In genomic region chr6:86402681-86403607, GRCm38 (mm10) we compare ENCODE assay signal across 8 mouse cellular contexts. TPM values are rescaled to one million over a fixed set of nuclear protein-coding genes. Genes with fewer than 3 reads are reported as not detected.
DNase-seq lines count a peak whose midpoint lies in the region; ATAC-seq and TF ChIP-seq lines count a peak whose summit lies in the region.

No protein-coding gene starts in this region.

- H3K27me3 ChIP-seq in C2C12 (ENCODE audit: control insufficient read depth, insufficient read depth, insufficient read length) = no peaks in the 10 kb centered on the region
- no peaks in the 10 kb centered on the region for H3K27me3 ChIP-seq in forebrain, embryonic 15.5 days
- no peaks in the 10 kb centered on the region for H3K27me3 ChIP-seq in liver, embryonic 13.5 days

- peak overlapping the region; percentile 99 for H3K27ac ChIP-seq in forebrain, embryonic 15.5 days (replicated peaks)
- no peak overlapping the region; the same call in 1 of the 2 replicates for H3K27ac ChIP-seq in liver, embryonic 13.5 days

- H3K4me1 ChIP-seq in forebrain, embryonic 15.5 days = peaks cover 25% of the 10 kb centered on the region
- H3K4me1 ChIP-seq in liver, embryonic 13.5 days (replicated peaks) = peaks cover 45% of the 10 kb centered on the region

- DNase-seq in heart, adult 11 months = peak; percentile 64
- DNase-seq in heart, postnatal 4 days = no peak
- DNase-seq in liver, embryonic 13.5 days = no peak
- DNase-seq in right cerebral cortex, postnatal 10 days (ENCODE audit: low spot score in 2 of 2) = no peak
- DNase-seq in urinary bladder, postnatal 4 days (ENCODE audit: low spot score in 2 of 2) = no peak
- no peak for DNase-seq in B cell, adult 2 months

- peak overlapping the region; percentile 83 for H3K9ac ChIP-seq in forebrain, embryonic 15.5 days (replicated peaks)
- peak overlapping the region; percentile 65 for H3K9ac ChIP-seq in liver, embryonic 13.5 days

- WGBS in forebrain, embryonic 15.5 days = 43% methylated on average over 12 of the region's 12 CpGs
- WGBS in liver, embryonic 13.5 days (ENCODE audit: insufficient replicate concordance) = 29% methylated on average over 12 of the region's 12 CpGs

- no peak for TF ChIP-seq CTCF in C2C12 (IDR thresholded peaks at IDR 0.05; ENCODE audit: control insufficient read depth, insufficient read depth, insufficient read length)

- H3K9me3 ChIP-seq in forebrain, embryonic 15.5 days = no peaks in the 10 kb centered on the region
- H3K9me3 ChIP-seq in liver, embryonic 13.5 days (replicated peaks) = no peaks in the 10 kb centered on the region

- peak overlapping the region; percentile 21 for H3K4me3 ChIP-seq in C2C12 (ENCODE audit: insufficient read depth, poor library complexity, severe bottlenecking)
- peak overlapping the region; percentile 52 for H3K4me3 ChIP-seq in forebrain, embryonic 15.5 days
- H3K4me3 ChIP-seq in liver, embryonic 13.5 days (replicated peaks) = peak overlapping the region; percentile 96

- peak overlapping the region; percentile 48 for H3K4me2 ChIP-seq in forebrain, embryonic 15.5 days (replicated peaks)
- H3K4me2 ChIP-seq in liver, embryonic 13.5 days = peak overlapping the region; percentile 63

- peaks cover 13% of the 10 kb centered on the region for H3K36me3 ChIP-seq in C2C12 (ENCODE audit: control insufficient read depth, insufficient read depth)
- H3K36me3 ChIP-seq in forebrain, embryonic 15.5 days = no peaks in the 10 kb centered on the region
- peaks cover 8% of the 10 kb centered on the region for H3K36me3 ChIP-seq in liver, embryonic 13.5 days

- no peak overlapping the region for H3ac ChIP-seq in C2C12 (ENCODE audit: control insufficient read depth, insufficient read length, low read depth)

- ATAC-seq in forebrain, embryonic 15.5 days (replicated peaks) = no peak
- no peak for ATAC-seq in liver, embryonic 13.5 days (ENCODE audit: low read depth)

- H3K79me3 ChIP-seq in C2C12 (ENCODE audit: low read depth) = peaks cover 35% of the 10 kb centered on the region

- H3K79me2 ChIP-seq in C2C12 (ENCODE audit: control insufficient read depth, insufficient read depth) = peaks cover 39% of the 10 kb centered on the region

TF ChIP-seq in C2C12, 6 proteins besides CTCF, POLR2A, EP300 and RAD21:
- no peak for TF ChIP-seq USF1 (IDR thresholded peaks at IDR 0.05; ENCODE audit: low read depth)
- no peak for TF ChIP-seq MYOG (IDR thresholded peaks at IDR 0.05; ENCODE audit: control insufficient read depth, extremely low read depth, insufficient read length)
- no peak for TF ChIP-seq MYOD1 (IDR thresholded peaks at IDR 0.05; ENCODE audit: control insufficient read depth, insufficient read length, low read depth)
- TF ChIP-seq CEBPB (IDR thresholded peaks at IDR 0.05; ENCODE audit: low read depth) = no peak
- no peak for TF ChIP-seq FOSL1 (IDR thresholded peaks at IDR 0.05; ENCODE audit: insufficient read depth, low read length, poor library complexity, severe bottlenecking)
- TF ChIP-seq MAX (IDR thresholded peaks at IDR 0.05) = no peak

RNA-seq across cellular contexts. Expression of gene Tia1, which starts 1.1 kb away (rescaled TPM):
- total RNA-seq in heart, postnatal 4 days (2021) = 10 to 100 TPM; 60.2 to 62.3 TPM
- 12.9 TPM for polyA plus RNA-seq in C2C12 (2012; fragmentation: generic; extraction: Trizol)
- 396 and 401 TPM in 2 replicates for polyA plus RNA-seq in forebrain, embryonic 15.5 days (2015; fragmentation: Nextera tagmentation; extraction: Ambion mirVana)
- polyA plus RNA-seq in liver, embryonic 13.5 days (2015; fragmentation: Nextera tagmentation; extraction: Ambion mirVana) = 26.4 and 31.0 TPM in 2 replicates

RNA-seq across cellular contexts. Expression of gene Pcyox1, which starts 6.0 kb away (rescaled TPM):
- 10 to 100 TPM; 52.5 TPM for total RNA-seq in heart, postnatal 4 days (2021)
- polyA plus RNA-seq in C2C12 (2012; fragmentation: generic; extraction: Trizol) = 23.7 TPM
- polyA plus RNA-seq in forebrain, embryonic 15.5 days (2015; fragmentation: Nextera tagmentation; extraction: Ambion mirVana) = 102 and 110 TPM in 2 replicates
- 38.1 and 51.3 TPM in 2 replicates for polyA plus RNA-seq in liver, embryonic 13.5 days (2015; fragmentation: Nextera tagmentation; extraction: Ambion mirVana)

RNA-seq across cellular contexts. Expression of gene Gm44790, which starts 23.5 kb away (rescaled TPM):
- total RNA-seq in heart, postnatal 4 days (2021) = not detected
- polyA plus RNA-seq in C2C12 (2012; fragmentation: generic; extraction: Trizol) = not detected
- polyA plus RNA-seq in forebrain, embryonic 15.5 days (2015; fragmentation: Nextera tagmentation; extraction: Ambion mirVana) = not detected in 2 replicates
- not detected in 2 replicates for polyA plus RNA-seq in liver, embryonic 13.5 days (2015; fragmentation: Nextera tagmentation; extraction: Ambion mirVana)

RNA-seq across cellular contexts. Expression of gene Snrpg, which starts 31.8 kb away (rescaled TPM):
- total RNA-seq in heart, postnatal 4 days (2021) = 100 to 1,000 TPM; 108 to 113 TPM
- 354 TPM for polyA plus RNA-seq in C2C12 (2012; fragmentation: generic; extraction: Trizol)
- 510 and 573 TPM in 2 replicates for polyA plus RNA-seq in forebrain, embryonic 15.5 days (2015; fragmentation: Nextera tagmentation; extraction: Ambion mirVana)
- 407 and 475 TPM in 2 replicates for polyA plus RNA-seq in liver, embryonic 13.5 days (2015; fragmentation: Nextera tagmentation; extraction: Ambion mirVana)

RNA-seq across cellular contexts. Expression of gene C87436, which starts 35.2 kb away (rescaled TPM):
- total RNA-seq in heart, postnatal 4 days (2021) = 10 to 100 TPM; 10.4 to 11.2 TPM
- polyA plus RNA-seq in C2C12 (2012; fragmentation: generic; extraction: Trizol) = 10.4 TPM
- 33.2 and 35.3 TPM in 2 replicates for polyA plus RNA-seq in forebrain, embryonic 15.5 days (2015; fragmentation: Nextera tagmentation; extraction: Ambion mirVana)
- 12.4 and 14.5 TPM in 2 replicates for polyA plus RNA-seq in liver, embryonic 13.5 days (2015; fragmentation: Nextera tagmentation; extraction: Ambion mirVana)

Comparison
In these comparisons a context has a peak if more than half of its experiments do, and no peak if none do; other contexts are left out.
1. H3K4me3 ChIP-seq: peak in every context shown above with its lines; median percentile 96 in liver, embryonic 13.5 days; 52 in forebrain, embryonic 15.5 days; 21 in C2C12.
2. RNA of gene Tia1, which starts 1.1 kb away (polyA plus RNA-seq): 396 to 401 TPM in forebrain, embryonic 15.5 days; 26.4 to 31.0 TPM in liver, embryonic 13.5 days and 12.9 TPM in C2C12 (single experiment); every median in the first group is over 10 times any median in the second.